ENCODE assay signal across 14 mouse cellular contexts in genomic region chr11:20052814-20053536, GRCm38 (mm10). TPM values are rescaled to one million over a fixed set of nuclear protein-coding genes. Genes with fewer than 3 reads are reported as not detected.
DNase-seq lines count a peak whose midpoint lies in the region; ATAC-seq and TF ChIP-seq lines count a peak whose summit lies in the region.
"Had no signal": no experiment of that assay in that cellular context is flagged by ENCODE, and none has a peak within 500 bp of the region (broad histone marks: within the 10 kb centered on the region; RNA-seq: fewer than 3 reads in every experiment).

No protein-coding gene starts in this region.

- no peaks in the 10 kb centered on the region for H3K27me3 ChIP-seq in forebrain, embryonic 10.5 days (ENCODE audit: poor library complexity, severe bottlenecking)
- no peaks in the 10 kb centered on the region for H3K27me3 ChIP-seq in forebrain, embryonic 15.5 days
- no peaks in the 10 kb centered on the region for H3K27me3 ChIP-seq in limb, embryonic 12.5 days
- no peaks in the 10 kb centered on the region for H3K27me3 ChIP-seq in limb, embryonic 10.5 days (ENCODE audit: low read depth, poor library complexity, severe bottlenecking)
- H3K27me3 ChIP-seq in liver, embryonic 16.5 days (ENCODE audit: control insufficient read depth, insufficient read depth, low read depth, low read length), result no peaks in the 10 kb centered on the region

- no peak for ATAC-seq in forebrain, embryonic 15.5 days (replicated peaks)
- ATAC-seq in limb, embryonic 12.5 days (ENCODE audit: insufficient number of reproducible peaks, insufficient read depth, low FRiP score, low TSS enrichment, low read depth), result no peak
- ATAC-seq in liver, embryonic 16.5 days (ENCODE audit: low read depth), result peak; percentile 51
- ATAC-seq: activated CD4-positive, CD25-positive, alpha-beta regulatory T cell, adult 4 months; intestine, postnatal 0 days had no signal

- H3K9me3 ChIP-seq in forebrain, embryonic 10.5 days, result no peaks in the 10 kb centered on the region; the same call in 1 of the 2 replicates
- no peaks in the 10 kb centered on the region for H3K9me3 ChIP-seq in forebrain, embryonic 15.5 days
- peaks cover 3% of the 10 kb centered on the region; the same call in 1 of the 2 replicates for H3K9me3 ChIP-seq in limb, embryonic 12.5 days
- no peaks in the 10 kb centered on the region for H3K9me3 ChIP-seq in limb, embryonic 10.5 days (replicated peaks)
- H3K9me3 ChIP-seq in liver, embryonic 16.5 days (replicated peaks; ENCODE audit: control insufficient read depth, low read length), result no peaks in the 10 kb centered on the region

- 60% methylated on average over 13 of the region's 13 CpGs for WGBS in forebrain, embryonic 10.5 days
- WGBS in forebrain, embryonic 15.5 days, result 69% methylated on average over 13 of the region's 13 CpGs
- 64% methylated on average over 13 of the region's 13 CpGs for WGBS in limb, embryonic 12.5 days
- WGBS in limb, embryonic 10.5 days, result 71% methylated on average over 13 of the region's 13 CpGs
- WGBS in bone marrow, adult 2 months, result 60% methylated on average over 13 of the region's 13 CpGs
- 23% methylated on average over 13 of the region's 13 CpGs for WGBS in liver, embryonic 16.5 days (ENCODE audit: insufficient replicate concordance)

- peaks cover 24% of the 10 kb centered on the region for H3K36me3 ChIP-seq in forebrain, embryonic 10.5 days (replicated peaks)
- H3K36me3 ChIP-seq in forebrain, embryonic 15.5 days, result peaks cover 7% of the 10 kb centered on the region
- H3K36me3 ChIP-seq in limb, embryonic 12.5 days, result peaks cover 12% of the 10 kb centered on the region; the same call in 1 of the 2 replicates
- peaks cover 21% of the 10 kb centered on the region for H3K36me3 ChIP-seq in limb, embryonic 10.5 days
- no peaks in the 10 kb centered on the region for H3K36me3 ChIP-seq in liver, embryonic 16.5 days (ENCODE audit: control insufficient read depth, insufficient read depth)

- DNase-seq in forebrain, embryonic 10.5 days (ENCODE audit: extremely low spot score, low spot score), result no peak
- no peak for DNase-seq in limb, embryonic 10.5 days (ENCODE audit: low spot score)
- DNase-seq in thymus, postnatal 10 days (ENCODE audit: low spot score in 2 of 2), result no peak
- DNase-seq in lung, postnatal 10 days, result no peak
- DNase-seq: cerebellum, postnatal 10 days; kidney, postnatal 36 days; right cerebral cortex, adult 18-20 months; thymus, postnatal 25 days had no signal

- peak overlapping the region; percentile 37 for H3K27ac ChIP-seq in forebrain, embryonic 10.5 days
- H3K27ac ChIP-seq in forebrain, embryonic 15.5 days (replicated peaks), result no peak overlapping the region
- peak overlapping the region; percentile 66 for H3K27ac ChIP-seq in limb, embryonic 12.5 days
- no peak overlapping the region for H3K27ac ChIP-seq in limb, embryonic 10.5 days
- 0 out of 2 replicates have a peak overlapping the region, but pooled peaks have one; percentile 21 for H3K27ac ChIP-seq in bone marrow, adult 2 months (ENCODE audit: control insufficient read depth, insufficient read depth, low read depth, low read length, poor library complexity)
- 0 out of 2 replicates have a peak overlapping the region, but pooled peaks have one; percentile 9 for H3K27ac ChIP-seq in liver, embryonic 16.5 days (ENCODE audit: low read length)

- TF ChIP-seq POLR2A in bone marrow, adult 2 months (IDR thresholded peaks at IDR 0.05; ENCODE audit: borderline replicate concordance, control insufficient read depth, low read depth, low read length), result no peak

- H3K9ac ChIP-seq in forebrain, embryonic 15.5 days (replicated peaks), result no peak overlapping the region
- no peak overlapping the region for H3K9ac ChIP-seq in limb, embryonic 12.5 days (replicated peaks)
- no peak overlapping the region for H3K9ac ChIP-seq in liver, embryonic 16.5 days (ENCODE audit: low read depth, low read length)

- H3K4me2 ChIP-seq in forebrain, embryonic 15.5 days (replicated peaks), result no peak overlapping the region
- no peak overlapping the region for H3K4me2 ChIP-seq in limb, embryonic 12.5 days
- H3K4me2 ChIP-seq in liver, embryonic 16.5 days (ENCODE audit: low read depth, low read length), result peak overlapping the region; percentile 31; the same call in 1 of the 2 replicates

- TF ChIP-seq CTCF in bone marrow, adult 2 months (IDR thresholded peaks at IDR 0.05; ENCODE audit: control insufficient read depth, insufficient read depth, low read length), result no peak

- peaks cover 16% of the 10 kb centered on the region for H3K4me1 ChIP-seq in forebrain, embryonic 10.5 days
- H3K4me1 ChIP-seq in forebrain, embryonic 15.5 days, result no peaks in the 10 kb centered on the region
- peaks cover 19% of the 10 kb centered on the region for H3K4me1 ChIP-seq in limb, embryonic 12.5 days (replicated peaks)
- H3K4me1 ChIP-seq in limb, embryonic 10.5 days, result peaks cover 13% of the 10 kb centered on the region
- no peaks in the 10 kb centered on the region for H3K4me1 ChIP-seq in bone marrow, adult 2 months (ENCODE audit: control insufficient read depth, insufficient read depth, low read length)
- peaks cover 5% of the 10 kb centered on the region for H3K4me1 ChIP-seq in liver, embryonic 16.5 days (ENCODE audit: control insufficient read depth, low read depth, low read length)

- H3K4me3 ChIP-seq in forebrain, embryonic 10.5 days, result no peak overlapping the region
- H3K4me3 ChIP-seq in forebrain, embryonic 15.5 days, result no peak overlapping the region
- H3K4me3 ChIP-seq in limb, embryonic 12.5 days (replicated peaks), result no peak overlapping the region
- H3K4me3 ChIP-seq in limb, embryonic 10.5 days, result no peak overlapping the region
- no peak overlapping the region for H3K4me3 ChIP-seq in bone marrow, adult 2 months (replicated peaks; ENCODE audit: control insufficient read depth, low read depth, low read length)
- no peak overlapping the region for H3K4me3 ChIP-seq in liver, embryonic 16.5 days (ENCODE audit: low read depth, low read length)

RNA-seq across cellular contexts. Expression of gene Actr2, which starts 59.7 kb away (rescaled TPM):
- 115 TPM in 2 replicates for polyA plus RNA-seq in forebrain, embryonic 10.5 days (2016; fragmentation: Nextera tagmentation; extraction: Ambion mirVana)
- polyA plus RNA-seq in forebrain, embryonic 15.5 days (2015; fragmentation: Nextera tagmentation; extraction: Ambion mirVana), result 157 and 182 TPM in 2 replicates
- polyA plus RNA-seq in limb, embryonic 12.5 days (2016; fragmentation: Nextera tagmentation; extraction: Ambion mirVana), result 104 and 111 TPM in 2 replicates
- polyA plus RNA-seq in limb, embryonic 10.5 days (2016; fragmentation: Nextera tagmentation; extraction: Ambion mirVana), result 86.0 and 103 TPM in 2 replicates
- polyA plus RNA-seq in bone marrow, adult 2 months (2011; ENCODE audit: insufficient read depth, insufficient read length, low replicate concordance, missing spikeins), result 59.1 and 89.6 TPM in 2 replicates
- polyA plus RNA-seq in liver, embryonic 16.5 days (2015; fragmentation: Nextera tagmentation; extraction: Ambion mirVana), result 39.9 and 56.3 TPM in 2 replicates

Comparison
In these comparisons a context has a peak if more than half of its experiments do, and no peak if none do; other contexts are left out.
1. H3K27ac ChIP-seq: peak in forebrain, embryonic 10.5 days (single experiment), limb, embryonic 12.5 days (single experiment), bone marrow, adult 2 months (single experiment) and liver, embryonic 16.5 days (single experiment); none in forebrain, embryonic 15.5 days (single experiment) and limb, embryonic 10.5 days (single experiment).